Mouse (Mus musculus) retina, postnatal 7 days (tissue): Measurements from ENCODE around the gene Mrpl32.
A peak's percentile ranks its signal among the peaks of the same experiment; 100 is the strongest.

ENCODE experiments used
- DNase-seq: peaks from one replicate; pipeline ENCODE4 v3.0.0-alpha.2; 2012; ENCODE audit warnings: low read depth, low spot score

The Mrpl32 gene

DNA sequence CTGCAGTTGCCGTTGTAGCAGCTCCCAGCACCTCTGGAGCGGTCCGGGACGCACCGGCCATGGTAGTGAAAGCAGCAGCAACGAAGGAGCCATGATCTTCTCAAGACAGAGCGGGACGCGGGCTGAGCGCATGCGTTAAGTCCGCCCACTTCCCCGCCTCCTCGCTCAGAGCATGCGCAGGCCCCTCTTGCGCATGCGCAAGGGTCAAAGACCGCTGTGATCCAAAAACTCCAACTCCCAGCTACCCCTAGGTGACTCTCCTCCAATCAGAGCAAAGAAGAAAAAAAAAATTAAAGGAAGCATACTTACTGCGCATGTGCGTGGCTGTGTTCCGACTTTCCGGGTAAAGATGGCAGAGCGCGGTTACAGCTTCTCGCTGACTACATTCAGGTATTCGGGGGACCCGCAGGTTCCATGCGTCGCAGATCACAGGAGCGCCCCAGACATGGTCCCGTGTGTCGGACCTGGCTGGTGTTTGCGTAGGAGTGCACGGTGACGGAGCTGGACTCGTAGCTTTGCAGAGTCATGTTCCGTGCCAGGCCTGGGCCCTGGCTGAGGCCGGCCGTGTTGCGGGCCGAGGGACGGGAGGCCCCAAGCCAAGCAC, at the start of gene Mrpl32, which contains the start of gene Psma2:
Gene Mrpl32 (minus strand): TSS at position 240 of the 604 bp plus-strand sequence.
Gene Psma2 (plus strand): TSS at position 315 of the 604 bp plus-strand sequence.
- peak; percentile 99 for DNase-seq

DNA sequence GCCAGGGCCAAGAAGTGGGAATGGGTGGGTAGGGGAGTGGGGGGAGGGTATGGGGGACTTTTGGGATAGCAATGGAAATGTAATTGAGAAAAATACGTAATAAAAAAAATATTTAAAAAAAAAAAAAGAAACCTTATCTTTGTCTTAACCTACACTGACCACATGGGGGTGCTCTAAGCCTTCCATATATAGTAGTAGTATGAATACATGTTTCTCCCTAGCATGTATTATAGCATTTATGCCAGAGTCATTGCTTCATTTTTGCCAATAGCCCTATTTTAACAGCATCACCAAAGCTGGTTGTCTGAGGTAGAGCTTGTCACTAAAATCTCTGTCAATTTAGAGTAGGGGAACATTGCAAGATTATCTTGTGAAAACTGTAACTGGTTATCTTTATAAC, 36.3 kb upstream of the Mrpl32 start:
- no peak for DNase-seq

DNA sequence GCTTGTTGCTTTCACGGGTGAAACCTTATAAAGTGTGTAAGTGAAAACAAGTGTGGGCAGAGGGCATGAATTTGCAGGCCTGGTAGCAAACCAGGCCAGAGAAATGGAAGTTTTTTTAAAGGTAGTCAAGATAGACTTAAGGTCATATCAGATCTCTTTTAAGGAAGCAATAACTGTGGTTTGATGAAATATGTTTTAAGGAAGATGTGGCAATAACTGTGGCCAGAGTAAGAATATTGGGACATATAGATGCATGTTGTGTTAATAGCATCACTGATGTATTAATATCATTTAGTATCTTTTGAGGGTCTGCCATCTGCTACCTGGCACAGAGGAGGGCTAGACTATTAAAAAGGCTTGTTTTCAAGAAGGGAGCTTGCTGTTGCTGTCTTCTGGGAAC, 27.0 kb upstream of the Mrpl32 start:
- no peak for DNase-seq

DNA sequence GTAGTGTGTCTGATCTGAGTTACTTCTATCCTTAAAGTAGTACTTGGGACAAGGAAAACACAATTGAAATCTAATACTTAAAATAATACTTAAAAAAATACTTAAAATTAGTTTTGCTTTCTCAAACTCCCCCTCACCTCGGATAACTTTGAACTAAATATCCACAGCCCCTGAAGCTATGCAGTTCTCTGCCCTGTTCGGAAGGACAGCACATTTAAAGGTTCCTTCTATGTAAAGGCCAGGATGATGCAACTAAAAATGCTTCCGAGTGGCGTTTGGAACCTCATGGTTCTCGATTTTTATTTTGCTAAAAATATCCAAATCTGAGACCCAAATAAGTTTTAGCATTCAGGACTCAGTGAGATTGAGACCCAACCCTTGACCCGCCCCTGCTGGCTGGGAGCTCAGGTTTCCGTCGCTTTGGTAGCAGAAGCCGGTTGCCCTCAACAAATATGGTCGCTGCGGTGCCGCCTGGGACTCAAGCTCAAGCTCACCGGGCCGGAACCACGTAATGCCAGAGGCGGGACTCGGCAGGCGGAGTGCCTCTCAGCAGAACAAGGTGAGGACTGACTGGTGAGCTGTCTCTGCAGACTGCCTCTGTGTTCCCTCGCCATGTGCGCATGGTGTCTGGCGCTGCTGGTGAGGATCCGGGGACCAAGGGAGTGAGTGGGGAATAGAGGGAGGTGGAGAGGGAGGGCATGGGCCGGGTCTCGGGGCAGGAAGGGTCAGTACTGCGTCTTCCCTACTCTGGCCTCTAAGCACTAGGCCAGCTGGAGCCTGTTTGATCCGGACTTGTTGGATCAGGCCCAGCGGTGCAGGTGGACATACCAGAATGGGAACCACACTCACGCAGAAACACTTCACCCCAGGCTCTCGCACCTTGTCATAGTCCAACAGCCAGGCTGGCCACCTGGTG, 17.0 kb upstream of the Mrpl32 start, which contains the start of gene AW209491:
Gene AW209491 (plus strand): TSS at position 429 of the 916 bp plus-strand sequence.
- DNase-seq = peak; percentile 83

DNA sequence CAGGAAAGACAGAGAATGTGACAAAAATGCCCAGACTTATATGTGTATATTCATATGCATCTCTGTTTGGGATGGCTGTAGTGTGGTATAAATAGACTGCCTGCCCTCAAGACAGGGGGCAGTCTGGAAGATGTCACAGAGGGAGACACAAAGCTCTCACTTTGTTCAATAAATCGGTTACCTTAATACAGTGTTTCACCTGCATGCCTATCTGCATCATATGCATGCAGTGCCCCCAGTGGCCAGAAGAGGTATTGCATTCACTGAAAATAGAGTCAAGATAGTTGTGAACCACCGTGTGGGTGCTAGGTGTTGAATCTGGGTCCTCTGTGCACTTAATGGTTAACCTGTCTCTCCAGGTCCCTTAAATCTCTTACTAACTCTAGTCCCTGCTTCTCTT, 5.8 kb upstream of the Mrpl32 start:
- DNase-seq = peak; percentile 40

DNA sequence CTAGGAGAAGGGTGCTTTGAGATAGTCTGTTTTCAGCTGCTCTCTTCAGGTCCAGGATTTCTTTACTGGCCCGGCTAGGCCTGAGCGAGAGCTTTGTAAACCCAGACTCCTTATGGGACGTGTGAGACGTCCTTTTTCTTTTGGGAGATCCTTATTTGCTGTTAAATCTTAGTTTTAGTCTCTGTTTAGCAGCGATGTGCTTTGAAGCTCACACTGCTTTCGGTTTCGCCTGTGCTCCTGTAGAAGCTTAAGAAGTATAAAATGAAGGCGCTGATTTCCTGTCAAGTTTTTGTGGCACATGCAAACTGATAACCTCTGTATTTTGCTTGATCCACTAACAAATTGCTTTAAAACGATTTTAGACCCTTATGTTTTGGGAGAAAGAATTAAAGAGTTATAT, 588 bp upstream of the Mrpl32 start:
- DNase-seq = no peak

DNA sequence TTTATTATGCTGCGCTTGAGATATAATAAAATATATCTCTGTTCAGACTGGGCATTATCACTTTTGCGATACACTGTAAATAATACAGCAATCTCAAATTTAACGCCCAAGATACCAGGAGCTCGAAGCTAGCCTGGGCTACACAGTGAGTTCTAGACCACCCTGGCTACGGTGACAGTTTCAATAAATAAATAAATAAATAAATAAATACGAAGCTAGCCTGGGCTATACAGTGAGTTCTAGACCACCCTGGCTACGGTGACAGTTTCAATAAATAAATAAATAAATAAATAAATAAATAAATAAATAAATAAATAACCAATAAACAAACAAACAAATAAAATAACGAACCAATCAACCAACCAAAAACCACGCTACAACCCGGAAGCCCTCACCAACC, 502 bp downstream of the Mrpl32 start:
- DNase-seq = no peak

DNA sequence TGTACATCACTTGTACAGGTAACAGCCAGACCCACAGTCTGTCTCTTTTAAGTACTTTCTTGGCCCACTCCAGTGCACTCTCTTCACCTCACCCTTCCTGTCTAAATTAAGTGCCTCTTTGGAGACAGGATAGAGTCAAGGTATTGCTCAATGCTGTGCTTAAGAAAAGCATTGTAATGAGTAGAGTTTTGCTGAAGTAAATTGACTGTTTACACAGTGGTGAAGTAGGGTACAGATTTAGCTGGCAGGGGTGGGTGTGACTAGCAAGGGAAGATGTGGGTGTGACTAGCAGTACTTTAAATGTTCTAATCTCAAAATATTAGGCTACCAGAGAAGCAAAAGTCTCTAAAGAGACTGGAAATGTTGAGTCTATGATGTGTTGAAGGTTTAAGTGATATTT, 5.3 kb downstream of the Mrpl32 start:
- no peak for DNase-seq

DNA sequence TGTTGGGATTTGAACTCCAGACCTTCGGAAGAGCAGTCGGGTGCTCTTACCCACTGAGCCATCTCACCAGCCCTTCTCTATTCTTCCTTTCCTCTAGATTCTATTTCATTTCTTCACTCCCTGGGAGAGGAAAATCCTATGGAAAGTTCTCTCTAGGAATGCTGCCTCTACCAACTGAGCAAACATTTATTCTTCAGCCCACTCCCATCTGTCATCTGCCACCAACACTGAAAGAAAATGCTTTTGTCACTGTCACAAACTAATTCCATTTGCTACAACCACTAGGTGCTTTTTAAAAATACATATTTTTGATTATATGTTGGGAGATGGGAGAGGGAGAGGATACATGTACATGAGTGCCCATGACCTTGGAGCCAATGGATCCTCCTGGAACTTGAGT, 10.2 kb downstream of the Mrpl32 start:
- no peak for DNase-seq

DNA sequence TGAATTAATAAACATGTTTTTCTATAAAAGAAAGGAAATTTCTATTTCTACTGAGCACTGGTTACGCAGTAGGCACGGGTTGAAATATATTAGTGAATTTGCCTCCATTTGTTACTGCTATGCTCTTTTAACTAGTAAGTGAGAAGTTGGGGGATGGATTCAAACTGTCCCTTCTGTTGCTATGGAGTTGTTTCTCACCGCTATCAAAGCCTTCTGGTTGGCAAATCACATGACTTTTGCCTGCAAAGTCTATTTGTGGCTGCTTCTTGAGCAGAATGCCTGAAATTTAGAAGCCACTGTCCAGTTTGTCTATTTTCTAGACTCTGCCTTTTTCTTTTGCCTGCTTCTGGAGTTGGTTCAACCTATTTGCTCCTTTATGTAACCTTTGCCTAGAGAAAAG, 32.6 kb downstream of the Mrpl32 start:
- no peak for DNase-seq

DNA sequence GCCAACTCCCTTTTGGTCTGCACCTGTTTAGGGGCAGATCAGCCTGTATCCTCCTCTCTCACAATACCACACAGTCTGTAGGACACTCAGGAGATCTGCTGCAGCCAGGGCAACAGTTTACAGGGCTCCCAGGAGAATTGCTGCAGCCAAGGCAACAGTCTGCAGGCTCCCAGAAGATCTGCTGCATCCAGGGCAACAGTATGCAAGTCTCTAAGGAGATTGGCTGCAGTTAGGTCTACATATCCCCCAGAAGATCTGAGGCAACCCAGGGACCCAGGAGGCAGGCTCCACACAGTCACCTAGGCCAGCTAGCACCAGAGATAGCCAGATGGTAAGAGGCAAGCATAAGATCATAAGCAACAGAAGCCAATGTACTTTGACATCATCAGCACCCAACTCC, 38.8 kb downstream of the Mrpl32 start:
- DNase-seq = no peak

DNA sequence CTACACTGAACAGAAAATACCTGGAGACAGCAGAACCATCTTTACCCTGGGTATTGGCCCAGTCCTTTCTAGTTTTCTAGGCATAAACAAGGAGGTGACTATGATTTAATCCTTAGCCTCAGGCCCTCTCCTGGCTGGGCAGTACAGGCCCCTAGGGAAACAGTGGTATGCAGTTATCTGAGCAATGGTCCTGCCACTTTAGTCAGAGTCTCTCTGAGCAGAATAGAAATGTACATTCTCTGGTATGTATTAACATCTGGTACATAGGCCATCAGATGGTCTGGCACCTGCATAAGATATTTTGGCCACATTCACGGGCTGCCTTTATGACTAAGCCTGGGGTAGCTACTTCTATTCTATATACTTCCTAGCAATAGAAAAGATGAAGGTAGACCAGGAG, 51.6 kb downstream of the Mrpl32 start:
- no peak for DNase-seq
